Mouse (Mus musculus) B cell, adult 62 days (primary cell): ENCODE results near the gene Cdc20. TPM values are rescaled to one million over a fixed set of nuclear protein-coding genes. Genes with fewer than 3 reads are reported as not detected.

ENCODE experiments used
- total RNA-seq: library from RNA; stranded (reverse); gene quantifications from 4 replicates; pipeline ENCODE4 v1.2.4, GENCODE M21; 2023

Gene Cdc20
- total RNA-seq = 3.7 to 6.4 TPM (median 4.2 TPM) in 4 replicates

GRCm38 (mm10) chr4:118436820-118437603 is at the start of gene Cdc20:
Gene Cdc20, minus strand, starts transcription at chr4:118437352.

GRCm38 (mm10) chr4:118457345-118457975 is 20.3 kb upstream of the Cdc20 start, which contains the start of gene Mpl:
Gene Mpl, minus strand, starts transcription at chr4:118457513.

GRCm38 (mm10) chr4:118427768-118428451 is 9.2 kb downstream of the Cdc20 start, which contains the start of gene Elovl1:
Gene Elovl1, plus strand, starts transcription at chr4:118428093.

GRCm38 (mm10) chr4:118409142-118409900 is 27.8 kb downstream of the Cdc20 start, which contains the start of the genes Szt2 and Med8:
Gene Szt2, minus strand, starts transcription at chr4:118409273.
Gene Med8, plus strand, starts transcription at chr4:118409337.

Other genes with a start within 250 kb of the Cdc20 start
- gene Ptprf, start 145.9 kb downstream of the Cdc20 start, total RNA-seq = 0.69 TPM in 1 of 4 replicates, not detected in the others
- gene Szt2, start 28.1 kb downstream of the Cdc20 start, total RNA-seq = 84.2 to 93.2 TPM (median 90.2 TPM) in 4 replicates
- 51.9 to 61.6 TPM (median 57.3 TPM) in 4 replicates for gene Med8, start 28.0 kb downstream of the Cdc20 start, total RNA-seq
- gene Elovl1, start 9.3 kb downstream of the Cdc20 start, total RNA-seq = 39.4 to 45.7 TPM (median 45.6 TPM) in 4 replicates
- gene Mpl, start 20.2 kb upstream of the Cdc20 start, total RNA-seq = 0.34 to 0.37 TPM in 2 of 4 replicates, not detected in the others
- not detected in 4 replicates for gene Tie1, start 52.7 kb upstream of the Cdc20 start, total RNA-seq
- not detected in 4 replicates for gene 2610528J11Rik, start 89.6 kb upstream of the Cdc20 start, total RNA-seq
- not detected in 4 replicates for gene Tmem125, start 106.7 kb upstream of the Cdc20 start, total RNA-seq
- gene Cfap57, start 183.4 kb upstream of the Cdc20 start, total RNA-seq = not detected in 4 replicates
- gene Ebna1bp2, start 183.4 kb upstream of the Cdc20 start, total RNA-seq = 54.0 to 76.3 TPM (median 63.6 TPM) in 4 replicates
- not detected in 4 replicates for gene Olfr62, start 221.6 kb upstream of the Cdc20 start, total RNA-seq